Mouse (Mus musculus) retina, postnatal 1 day (tissue): ENCODE measurements around the gene Nbr1.
"Not testable (repeated sequence)": the region's sequence is repeated elsewhere in the genome, so short reads cannot be mapped to it uniquely, and the experiment has no call there.

Experiments
- DNase-seq: peaks from one replicate; pipeline ENCODE4 v3.0.0-alpha.2; 2012

Gene Nbr1

GRCm38 (mm10) chr11:101583205-101583604 is 31.3 kb downstream of the Nbr1 start:
- DNase-seq: no peak

- DNase-seq: not testable (repeated sequence)
Measured at GRCm38 (mm10) chr11:101585031-101585430, 33.1 kb downstream of the Nbr1 start.

DNA sequence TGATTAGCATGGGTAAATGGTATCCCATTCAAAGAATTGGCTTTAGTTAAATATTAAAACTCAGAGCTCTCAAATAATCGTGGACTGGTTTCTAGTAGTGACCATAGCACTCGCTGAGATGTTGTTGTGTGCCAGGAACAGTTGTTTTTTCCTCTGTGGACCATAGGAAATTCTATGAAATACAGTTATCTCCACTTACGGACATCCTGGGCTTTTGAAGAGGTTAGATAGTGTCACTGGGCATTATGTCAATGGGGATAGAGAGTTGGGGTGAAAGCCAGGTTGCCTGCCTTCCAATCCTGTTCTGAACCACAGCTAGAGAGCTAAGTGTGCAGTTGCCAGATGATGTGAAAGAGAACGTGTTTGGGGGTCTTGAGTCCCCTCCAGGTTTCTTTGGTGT is 33.9 kb downstream of the Nbr1 start:
- DNase-seq: no peak

DNA sequence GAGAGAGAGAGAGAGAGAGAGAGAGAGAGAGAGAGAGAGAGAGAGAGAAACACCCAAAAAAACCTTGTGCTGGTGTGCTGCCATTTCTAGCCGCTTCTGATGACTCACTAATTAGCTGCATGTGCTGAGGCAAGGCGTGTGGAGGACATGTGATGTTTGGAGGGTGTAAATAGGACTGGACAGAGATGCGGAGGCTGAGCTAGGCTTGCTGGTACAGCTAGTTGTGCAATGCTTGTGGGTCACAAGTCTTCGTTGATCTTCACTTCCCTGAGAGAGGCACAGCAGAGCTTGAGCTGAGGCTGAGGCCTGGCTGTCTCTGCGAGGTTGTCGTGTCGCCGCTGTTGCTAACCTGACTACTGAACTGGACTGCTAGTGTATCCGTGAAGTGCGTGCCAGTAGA is 35.7 kb downstream of the Nbr1 start:
- no peak for DNase-seq

DNA sequence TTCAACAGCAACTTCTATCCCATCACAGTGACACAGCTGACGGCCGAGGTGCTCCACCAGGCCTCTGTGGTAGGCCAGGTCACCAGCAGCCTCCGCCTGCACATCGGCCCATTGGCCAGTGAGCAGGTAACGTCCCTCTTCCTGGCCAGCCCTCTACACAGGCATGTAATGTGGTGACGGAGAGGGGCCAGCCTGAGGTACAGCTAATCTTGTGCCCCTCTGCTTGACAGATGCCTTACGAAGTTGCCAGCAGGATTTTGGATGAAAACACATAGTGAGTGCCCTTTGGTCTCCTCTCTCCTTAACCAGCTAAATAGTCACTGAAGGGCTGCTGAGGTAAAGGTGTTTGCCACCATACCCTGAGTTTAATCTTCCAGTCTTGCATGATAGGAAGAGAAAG is 36.9 kb downstream of the Nbr1 start:
- DNase-seq: no peak

DNA sequence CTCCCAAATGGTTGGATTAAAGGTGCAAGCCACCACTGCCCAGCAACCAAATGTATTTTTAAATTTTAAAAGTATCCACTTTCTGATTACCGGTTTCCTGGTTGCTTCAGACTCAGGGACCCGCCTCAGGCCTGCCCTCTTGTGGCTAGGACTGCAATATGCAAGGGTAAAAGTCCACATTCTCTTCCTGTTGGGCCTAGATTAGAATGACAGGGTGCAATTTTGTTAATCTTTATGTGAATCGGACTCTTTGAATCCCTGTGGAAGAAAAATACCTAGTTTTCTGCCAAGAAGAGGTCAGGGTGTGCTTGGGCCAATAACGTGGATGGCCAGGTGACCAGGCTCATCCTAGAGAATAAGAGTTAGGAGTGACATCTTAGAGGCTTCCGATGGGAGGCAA is 37.5 kb downstream of the Nbr1 start:
- peak; percentile 66 for DNase-seq

DNA sequence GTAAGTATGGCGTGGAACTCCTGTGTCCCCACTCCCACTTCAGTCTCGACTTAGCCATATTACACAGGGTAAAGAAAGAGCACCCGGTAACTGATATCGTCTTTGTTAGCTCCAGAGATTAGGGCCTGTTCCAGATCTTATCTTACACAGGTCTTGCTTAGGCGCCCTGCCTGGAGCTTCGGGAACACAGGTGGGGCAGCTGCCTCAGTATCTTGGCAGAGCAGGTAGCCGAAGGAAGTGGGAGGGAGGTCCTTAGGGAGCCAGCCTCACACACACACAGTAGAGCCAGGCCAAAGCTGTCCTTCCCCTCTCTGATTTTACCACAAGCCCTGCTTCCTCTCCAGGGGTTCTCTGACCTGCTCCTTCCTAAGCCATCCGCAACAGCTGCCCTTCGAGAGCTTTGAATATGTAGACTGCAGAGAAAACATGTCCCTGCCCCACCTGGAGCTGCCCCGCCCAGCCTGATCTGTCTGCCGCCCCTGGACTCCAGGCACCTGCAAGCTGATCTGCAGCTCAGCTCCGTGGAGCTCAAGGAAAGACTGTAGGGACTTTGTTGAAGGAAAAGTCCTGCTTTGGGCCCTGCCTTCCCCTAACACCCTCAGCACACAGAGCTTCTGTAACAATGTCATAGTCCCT is 38.2 kb downstream of the Nbr1 start:
- DNase-seq: no peak

DNA sequence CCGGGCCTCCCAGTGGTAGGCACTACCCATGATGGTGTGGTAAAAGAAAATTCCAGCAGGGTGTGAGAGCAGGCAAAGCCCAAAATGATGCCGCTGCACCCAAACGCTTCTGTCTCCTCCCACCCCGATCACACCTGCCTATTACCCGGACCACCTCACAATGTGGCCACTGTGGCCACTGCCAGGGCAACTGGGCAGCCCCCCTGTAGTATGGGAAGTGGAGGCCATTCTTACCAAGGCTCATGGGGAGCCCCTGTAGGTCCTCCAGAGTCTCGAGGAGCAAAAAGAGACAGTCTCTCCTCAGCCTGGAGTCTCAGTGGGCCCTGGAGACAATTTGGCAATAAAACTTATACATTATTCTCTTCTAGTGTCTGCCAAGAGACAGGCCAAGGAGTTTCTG is 47.2 kb downstream of the Nbr1 start, which contains the start of gene Gm11634:
Gm11634 (minus strand) TSS at position 101 of the 400 bp plus-strand sequence.
- no peak for DNase-seq

GRCm38 (mm10) chr11:101602491-101602890 is 50.5 kb downstream of the Nbr1 start:
- DNase-seq: peak; percentile 83

- DNase-seq: no peak
Measured at GRCm38 (mm10) chr11:101604116-101604515, 52.2 kb downstream of the Nbr1 start.

DNA sequence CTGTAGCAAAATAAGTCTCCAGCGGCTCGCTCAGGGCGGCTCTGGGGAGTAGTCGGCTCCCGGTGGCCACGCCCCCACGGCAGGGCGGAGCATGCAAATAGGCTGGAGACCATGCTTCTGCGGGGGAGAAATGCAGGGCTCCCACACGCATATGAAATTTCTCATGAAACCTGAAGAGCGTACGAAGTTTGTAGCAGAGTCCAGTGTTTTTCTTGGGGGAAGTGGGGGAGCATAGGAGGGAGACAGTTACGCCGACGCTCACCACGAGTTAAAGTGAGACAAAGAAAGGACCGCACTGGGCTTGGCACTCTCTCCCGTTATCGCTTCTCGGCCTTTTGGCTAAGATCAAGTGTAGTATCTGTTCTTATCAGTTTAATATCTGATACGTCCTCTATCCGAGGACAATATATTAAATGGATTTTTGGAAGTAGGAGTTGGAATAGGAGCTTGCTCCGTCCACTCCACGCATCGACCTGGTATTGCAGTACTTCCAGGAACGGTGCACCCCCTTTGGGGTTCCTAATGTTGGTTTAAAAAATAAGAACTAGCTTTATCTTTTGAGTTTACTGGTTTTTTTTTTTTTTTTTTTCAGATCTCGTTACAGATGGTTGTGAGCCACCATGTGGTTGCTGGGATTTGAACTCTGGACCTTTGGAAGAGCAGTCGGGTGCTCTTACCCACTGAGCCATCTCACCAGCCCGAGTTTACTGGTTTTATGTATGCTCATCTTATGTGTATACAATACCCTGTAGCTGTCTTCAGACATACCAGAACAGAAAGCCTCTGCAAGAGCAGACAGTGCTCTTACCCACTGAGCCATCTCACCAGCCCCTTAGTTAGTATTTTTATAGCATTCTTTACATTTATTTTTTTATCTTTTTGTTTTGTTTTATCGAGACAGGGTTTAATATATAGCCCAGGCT is 52.8 kb downstream of the Nbr1 start:
- DNase-seq: peak; percentile 85

DNA sequence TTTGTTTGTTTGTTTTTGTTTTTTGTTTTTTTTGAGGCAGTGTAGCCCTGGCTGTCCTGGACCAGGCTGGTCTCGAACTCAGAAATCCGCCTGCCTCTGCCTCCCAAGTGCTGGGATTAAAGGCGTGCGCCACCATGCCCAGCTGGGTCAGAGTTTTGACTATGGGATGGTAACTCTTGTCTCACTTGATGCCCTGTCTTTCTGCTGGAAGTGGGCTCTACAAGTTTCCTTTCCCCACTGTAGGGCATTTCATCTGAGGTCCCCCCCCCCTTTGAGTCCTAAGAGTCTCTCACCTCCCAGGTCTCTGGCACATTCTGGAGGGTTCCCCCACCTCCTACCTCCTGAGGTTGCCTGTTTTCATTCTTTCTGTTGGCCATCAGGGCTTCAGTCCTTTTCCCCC is 55.2 kb downstream of the Nbr1 start:
- DNase-seq: not testable (repeated sequence)

- DNase-seq: no peak
Measured at GRCm38 (mm10) chr11:101610445-101610844, 58.5 kb downstream of the Nbr1 start.

- no peak for DNase-seq
Measured at GRCm38 (mm10) chr11:101613596-101613995, 61.6 kb downstream of the Nbr1 start.

GRCm38 (mm10) chr11:101614116-101614515 is 62.2 kb downstream of the Nbr1 start:
- DNase-seq: no peak

- DNase-seq: no peak
Measured at GRCm38 (mm10) chr11:101615380-101615779, 63.4 kb downstream of the Nbr1 start.

- no peak for DNase-seq
Measured at GRCm38 (mm10) chr11:101616104-101616503, 64.2 kb downstream of the Nbr1 start.

DNA sequence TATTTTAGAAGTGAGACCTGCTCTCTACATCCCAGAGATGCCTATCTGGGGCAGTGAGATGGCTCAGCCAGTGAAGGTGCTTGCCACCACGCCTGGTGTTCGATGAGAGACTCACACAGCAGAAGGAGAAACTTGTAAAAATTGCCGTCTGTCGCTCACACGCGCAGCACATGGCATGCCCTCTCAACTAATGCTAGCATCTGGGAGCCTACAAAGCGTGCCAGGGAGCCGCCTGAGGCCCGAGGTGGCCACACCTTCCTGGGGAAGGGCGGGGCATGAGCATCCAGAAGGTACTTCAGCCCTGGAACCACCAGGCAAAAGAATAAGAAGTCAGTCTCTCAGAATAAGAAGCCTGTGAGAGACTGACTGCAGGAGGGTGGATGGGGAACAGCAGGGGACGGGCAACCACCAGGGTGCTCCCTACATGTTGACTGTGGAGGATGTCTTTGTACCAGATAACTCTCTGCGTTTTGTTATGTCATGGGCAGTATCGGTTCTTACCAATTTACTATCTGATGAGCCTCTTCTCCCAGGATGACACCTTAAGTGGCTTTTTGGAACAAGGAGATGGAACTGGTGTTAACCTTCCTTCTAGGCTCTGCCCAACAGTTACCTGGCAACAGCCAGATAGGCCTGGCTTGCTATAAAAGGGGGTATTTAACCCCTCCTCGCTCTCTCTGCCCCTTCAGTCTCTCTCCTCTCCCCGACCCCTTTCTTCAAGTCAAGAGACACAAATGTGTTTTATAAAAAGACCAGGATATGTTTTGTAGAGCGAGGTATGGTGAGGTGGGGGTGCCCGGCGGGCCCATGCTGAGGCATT is 65.2 kb downstream of the Nbr1 start:
- no peak for DNase-seq

DNA sequence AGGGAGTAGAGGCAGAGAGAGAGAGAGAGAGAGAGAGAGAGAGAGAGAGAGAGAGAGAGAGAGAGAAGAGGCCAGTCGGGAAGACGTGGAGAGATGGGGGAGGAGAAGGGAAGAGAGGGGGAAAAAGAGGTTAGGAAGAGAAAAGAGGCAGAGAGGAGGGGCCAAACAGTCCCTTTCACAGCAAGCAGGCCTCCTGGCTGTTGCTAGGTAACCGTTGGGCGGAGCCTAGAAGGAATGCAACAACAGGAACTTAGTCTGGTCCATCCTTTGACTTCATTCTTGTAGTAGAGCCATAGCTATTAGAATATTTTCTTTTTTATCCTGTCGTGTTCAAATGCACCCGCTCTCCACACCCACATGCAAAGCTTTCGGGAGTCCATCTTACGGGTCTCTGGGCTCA is 65.9 kb downstream of the Nbr1 start:
- peak; percentile 94 for DNase-seq

GRCm38 (mm10) chr11:101618596-101618995 is 66.6 kb downstream of the Nbr1 start:
- no peak for DNase-seq

DNA sequence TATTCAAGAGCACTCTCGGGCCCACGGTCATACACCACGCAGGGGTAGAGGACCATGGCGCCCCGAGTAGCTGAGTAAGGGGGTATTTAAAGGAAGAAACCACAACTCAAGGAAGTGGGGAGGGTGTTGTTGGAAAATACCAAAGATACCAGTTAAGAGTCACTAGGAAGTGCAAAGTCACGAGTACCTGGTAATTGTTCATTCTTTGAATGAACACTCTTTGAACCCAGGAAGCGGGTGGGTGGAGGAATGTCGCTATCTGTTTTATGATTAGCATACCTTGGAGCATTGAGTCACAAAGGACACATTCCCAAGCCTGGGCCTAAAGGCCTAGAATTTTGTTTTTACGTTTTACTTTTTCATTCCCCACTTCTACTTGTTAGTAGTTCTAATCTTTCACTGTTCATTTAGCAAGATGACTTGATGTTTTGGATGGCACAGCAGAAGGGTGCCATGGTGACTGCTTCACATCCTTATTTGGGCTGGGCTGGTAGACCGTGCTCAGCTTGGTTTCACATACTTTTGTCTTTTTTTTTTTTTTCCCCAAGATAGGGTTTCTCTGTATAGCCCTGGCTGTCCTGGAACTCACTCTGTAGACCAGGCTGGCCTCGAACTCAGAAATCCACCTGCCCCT is 68.2 kb downstream of the Nbr1 start:
- not testable (repeated sequence) for DNase-seq

GRCm38 (mm10) chr11:101626649-101626994 is 74.7 kb downstream of the Nbr1 start:
- DNase-seq: no peak
